Mouse (Mus musculus) embryonic facial prominence, embryonic 15.5 days (tissue): Measurements from ENCODE around the gene Ldhal6b. TPM values are rescaled to one million over a fixed set of nuclear protein-coding genes. Genes with fewer than 3 reads are reported as not detected.

Experiments used
- ATAC-seq: fragments of 200-750 bp; cut with Nextera tagmentation; 2 replicates; pipeline ENCODE4 v1.8.0; 2017; ENCODE audit warnings: low read depth, moderate TSS enrichment; ENCODE audit not compliant: insufficient number of reproducible peaks, low FRiP score, low TSS enrichment
- H3K27ac ChIP-seq: fragments of 300-500 bp; sonication (generic); replicated peaks from 2 replicates; pipeline ENCODE4 v1.5.1; 2015; ENCODE audit warnings: mild to moderate bottlenecking, inconsistent platforms
- H3K27me3 ChIP-seq: fragments of 300-500 bp; sonication (generic); 2 replicates; pipeline ENCODE4 v1.6.1; 2015; ENCODE audit warnings: inconsistent platforms
- H3K36me3 ChIP-seq: fragments of 300-500 bp; sonication (generic); 2 replicates; pipeline ENCODE4 v1.6.1; 2015; ENCODE audit warnings: mild to moderate bottlenecking, inconsistent platforms
- H3K4me1 ChIP-seq: fragments of 300-500 bp; sonication (generic); 2 replicates; pipeline ENCODE4 v1.6.1; 2015; ENCODE audit warnings: inconsistent platforms
- H3K4me2 ChIP-seq: fragments of 300-500 bp; sonication (generic); replicated peaks from 2 replicates; pipeline ENCODE4 v1.6.1; 2015; ENCODE audit warnings: mild to moderate bottlenecking, inconsistent platforms
- H3K4me3 ChIP-seq: fragments of 300-500 bp; sonication (generic); replicated peaks from 2 replicates; pipeline ENCODE4 v1.5.1; 2015; ENCODE audit warnings: mild to moderate bottlenecking, inconsistent platforms
- H3K9ac ChIP-seq: fragments of 300-500 bp; sonication (generic); 2 replicates; pipeline ENCODE4 v1.6.1; 2015; ENCODE audit warnings: inconsistent platforms
- H3K9me3 ChIP-seq: fragments of 300-500 bp; sonication (generic); replicated peaks from 2 replicates; pipeline ENCODE4 v1.6.1; 2016; ENCODE audit warnings: inconsistent platforms
- WGBS: fragments of 180-500 bp; shearing (Covaris S2); methylation state at CpG from one replicate; pipeline ENCODE4 v1.1.7; 2015; 5-methylcytosine and 5-hydroxymethylcytosine counted together
- polyA plus RNA-seq: library from polyadenylated mRNA; unstranded; fragments of >200 nt; fragmentation: Nextera tagmentation; extraction: Ambion mirVana; gene quantifications from 2 replicates; pipeline ENCODE4 v1.2.1, GENCODE M21; 2015

Ldhal6b gene
- polyA plus RNA-seq, 1 experiment from 2014 or later: not detected

GRCm38 (mm10) chr17:5429090-5429771 lies 10.7 kb upstream of the Ldhal6b start:
- Histone ChIP-seq H3K27ac (no peak overlapping the region), H3K9me3 (no peaks in the 10 kb centered on the region), H3K36me3 (peaks cover 30% of the 10 kb centered on the region), H3K4me1 (no peaks in the 10 kb centered on the region), H3K27me3 (no peaks in the 10 kb centered on the region), H3K4me3 (no peak overlapping the region), H3K9ac (no peak overlapping the region), H3K4me2 (no peak overlapping the region)
- WGBS: 58% methylated on average over 10 of the region's 10 CpGs
- ATAC-seq: peak; percentile 15; the same call in 1 of the 2 replicates

DNA sequence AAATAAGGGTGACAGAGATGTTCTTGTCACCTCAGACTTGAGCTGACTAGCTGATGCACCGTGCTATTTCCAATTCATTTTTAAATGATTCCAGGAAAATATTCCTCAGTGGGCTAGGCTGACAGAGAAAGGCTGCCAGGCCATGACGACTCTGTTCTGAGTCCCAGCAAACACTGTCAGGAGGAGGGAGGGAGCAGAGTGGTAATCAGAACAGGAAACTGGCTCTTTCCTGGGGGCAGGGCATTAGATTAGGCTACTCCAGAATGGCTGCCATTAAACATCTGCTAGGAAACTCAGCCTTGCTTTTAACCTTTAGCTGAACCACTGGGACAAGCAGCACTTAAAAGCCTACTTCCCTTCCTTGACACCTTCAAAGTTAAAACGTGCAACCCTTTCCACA lies 6.6 kb upstream of the Ldhal6b start:
- Histone ChIP-seq H3K9me3 (no peaks in the 10 kb centered on the region), H3K9ac (no peak overlapping the region), H3K4me1 (no peaks in the 10 kb centered on the region), H3K36me3 (peaks cover 5% of the 10 kb centered on the region; the same call in 1 of the 2 replicates), H3K27ac (no peak overlapping the region), H3K4me2 (no peak overlapping the region), H3K27me3 (no peaks in the 10 kb centered on the region), H3K4me3 (no peak overlapping the region)
- ATAC-seq: no peak
- 39% methylated on average over 3 of the region's 3 CpGs for WGBS

GRCm38 (mm10) chr17:5424156-5424555 lies 5.6 kb upstream of the Ldhal6b start:
- WGBS: 84% methylated on average over 8 of the region's 8 CpGs

GRCm38 (mm10) chr17:5421835-5422234 lies 3.3 kb upstream of the Ldhal6b start:
- WGBS: 39% methylated on average over 4 of the region's 4 CpGs
- H3K27ac ChIP-seq: no peak overlapping the region
- peaks cover 20% of the 10 kb centered on the region for H3K36me3 ChIP-seq
- no peak overlapping the region for H3K9ac ChIP-seq
- H3K4me2 ChIP-seq: no peak overlapping the region
- no peaks in the 10 kb centered on the region for H3K9me3 ChIP-seq
- no peaks in the 10 kb centered on the region for H3K4me1 ChIP-seq
- ATAC-seq: no peak
- no peak overlapping the region for H3K4me3 ChIP-seq
- H3K27me3 ChIP-seq: no peaks in the 10 kb centered on the region

More at GRCm38 (mm10) chr17:5424156-5424555, 5.6 kb upstream of the Ldhal6b start:
- Histone ChIP-seq H3K4me3 (no peak overlapping the region), H3K4me1 (no peaks in the 10 kb centered on the region), H3K27ac (no peak overlapping the region), H3K36me3 (peaks cover 5% of the 10 kb centered on the region; the same call in 1 of the 2 replicates), H3K9ac (no peak overlapping the region), H3K4me2 (no peak overlapping the region), H3K27me3 (no peaks in the 10 kb centered on the region), H3K9me3 (no peaks in the 10 kb centered on the region)
- no peak for ATAC-seq

- WGBS: 77% methylated on average over 6 of the region's 6 CpGs
- no peaks in the 10 kb centered on the region for H3K4me1 ChIP-seq
- H3K36me3 ChIP-seq: peaks cover 20% of the 10 kb centered on the region
Observed at GRCm38 (mm10) chr17:5419771-5420518, 1.4 kb upstream of the Ldhal6b start.

GRCm38 (mm10) chr17:5419056-5419455 lies 489 bp upstream of the Ldhal6b start:
- no peak overlapping the region for H3K4me3 ChIP-seq
- H3K9me3 ChIP-seq: no peaks in the 10 kb centered on the region
- H3K36me3 ChIP-seq: peaks cover 20% of the 10 kb centered on the region
- no peaks in the 10 kb centered on the region for H3K4me1 ChIP-seq
- H3K4me2 ChIP-seq: no peak overlapping the region
- no peak for ATAC-seq
- no peak overlapping the region for H3K9ac ChIP-seq
- 87% methylated on average over 9 of the region's 9 CpGs for WGBS
- no peak overlapping the region for H3K27ac ChIP-seq
- no peaks in the 10 kb centered on the region for H3K27me3 ChIP-seq

More at GRCm38 (mm10) chr17:5419771-5420518, 1.4 kb upstream of the Ldhal6b start:
- Histone ChIP-seq H3K4me2 (no peak overlapping the region), H3K27ac (no peak overlapping the region), H3K27me3 (no peaks in the 10 kb centered on the region), H3K9ac (no peak overlapping the region), H3K9me3 (no peaks in the 10 kb centered on the region), H3K4me3 (no peak overlapping the region)
- no peak for ATAC-seq

DNA sequence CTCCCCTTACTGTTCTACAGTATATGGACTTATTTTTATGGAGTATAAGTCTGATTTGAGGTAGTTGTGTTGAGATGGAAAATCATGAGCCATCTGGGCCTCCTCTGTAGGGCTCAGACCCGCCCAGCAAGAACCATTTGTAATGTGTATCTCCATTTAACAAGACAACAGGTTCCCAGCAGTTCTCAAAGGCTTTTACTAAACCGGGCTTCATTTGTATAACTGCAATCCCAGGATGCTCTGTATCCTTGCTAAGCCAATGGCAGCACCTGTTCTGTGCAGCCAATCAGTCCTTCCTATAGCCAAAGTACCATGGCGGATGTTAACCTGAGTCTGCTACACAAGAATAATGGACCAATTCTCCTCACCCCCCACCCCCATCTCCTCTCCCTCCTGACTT lies 2.0 kb downstream of the Ldhal6b start:
- WGBS: 91% methylated on average over 3 of the region's 3 CpGs
- H3K4me2 ChIP-seq: no peak overlapping the region
- H3K9me3 ChIP-seq: no peaks in the 10 kb centered on the region
- H3K36me3 ChIP-seq: peaks cover 21% of the 10 kb centered on the region
- no peaks in the 10 kb centered on the region for H3K27me3 ChIP-seq
- H3K4me3 ChIP-seq: no peak overlapping the region
- H3K9ac ChIP-seq: no peak overlapping the region
- no peak for ATAC-seq
- H3K4me1 ChIP-seq: 0 out of 2 replicates have a peak, but pooled peaks cover 4% of the 10 kb centered on the region
- H3K27ac ChIP-seq: no peak overlapping the region

DNA sequence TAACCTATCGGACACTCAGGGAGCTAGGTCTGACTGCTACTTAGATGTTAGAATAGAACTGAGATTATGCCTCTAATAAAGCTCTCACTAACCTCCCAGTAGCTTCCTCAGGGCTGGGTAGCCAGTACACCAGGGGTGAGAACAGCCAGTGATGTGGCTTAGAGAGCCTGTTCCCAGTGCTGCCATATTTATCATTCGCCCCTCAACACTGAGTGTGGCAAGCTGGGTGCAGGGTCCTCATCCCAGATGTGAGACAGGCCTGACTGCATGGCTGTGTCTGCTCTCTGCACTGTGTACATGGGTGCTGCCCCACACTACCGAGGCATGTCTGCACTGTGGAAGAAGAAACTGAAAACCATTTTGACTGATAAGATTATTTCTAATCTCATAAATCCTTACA lies 4.5 kb downstream of the Ldhal6b start:
- peaks cover 30% of the 10 kb centered on the region for H3K36me3 ChIP-seq
- 88% methylated on average over 3 of the region's 3 CpGs for WGBS
- no peak overlapping the region for H3K4me2 ChIP-seq

DNA sequence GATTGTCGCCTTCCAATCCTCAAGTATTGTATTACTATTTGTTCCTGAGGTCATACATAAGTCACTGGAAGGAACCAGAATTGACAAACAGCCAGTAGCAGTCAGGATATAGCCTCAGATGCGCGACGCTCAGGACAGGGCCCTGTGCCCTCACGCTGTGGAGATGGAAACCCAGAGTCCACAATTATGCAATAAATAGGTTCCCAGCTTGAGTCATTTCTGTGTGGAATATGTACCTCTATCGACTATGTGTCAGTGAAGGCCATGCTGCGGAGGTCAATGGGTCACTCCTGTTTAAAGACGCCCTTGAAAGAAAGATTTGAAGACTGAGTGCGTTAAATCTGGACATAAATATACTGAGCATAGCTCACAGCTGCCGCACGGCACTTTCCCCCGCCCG lies 5.2 kb downstream of the Ldhal6b start:
- WGBS: 94% methylated on average over 13 of the region's 13 CpGs
- Histone ChIP-seq H3K27me3 (no peaks in the 10 kb centered on the region), H3K4me3 (no peak overlapping the region), H3K36me3 (peaks cover 26% of the 10 kb centered on the region), H3K9ac (no peak overlapping the region), H3K4me1 (0 out of 2 replicates have a peak, but pooled peaks cover 4% of the 10 kb centered on the region), H3K4me2 (no peak overlapping the region), H3K27ac (no peak overlapping the region), H3K9me3 (no peaks in the 10 kb centered on the region)
- ATAC-seq: no peak

More for the DNA sequence above, 4.5 kb downstream of the Ldhal6b start:
- no peaks in the 10 kb centered on the region for H3K27me3 ChIP-seq
- no peak overlapping the region for H3K4me3 ChIP-seq
- H3K27ac ChIP-seq: no peak overlapping the region
- H3K9ac ChIP-seq: no peak overlapping the region
- ATAC-seq: no peak
- H3K4me1 ChIP-seq: 0 out of 2 replicates have a peak, but pooled peaks cover 4% of the 10 kb centered on the region
- no peaks in the 10 kb centered on the region for H3K9me3 ChIP-seq

DNA sequence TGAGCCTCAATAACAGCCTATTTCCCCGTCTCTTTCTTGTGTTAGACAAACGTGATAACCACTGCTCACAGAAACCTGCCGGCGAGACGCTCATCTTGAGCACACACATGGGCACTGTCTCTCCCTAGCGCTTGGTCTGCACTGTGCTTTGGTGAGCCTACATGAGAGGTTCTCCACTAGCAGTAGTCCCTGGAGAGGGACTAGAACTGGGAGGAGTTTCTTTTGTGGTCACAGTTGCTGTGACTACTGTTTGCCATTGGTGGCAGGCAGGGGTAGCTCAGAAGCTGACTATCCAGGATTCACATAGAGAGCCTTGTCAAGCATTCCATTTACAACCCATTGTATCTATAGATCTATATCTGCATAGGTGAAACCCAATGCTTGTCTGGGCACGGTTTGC lies 5.8 kb downstream of the Ldhal6b start:
- Histone ChIP-seq H3K36me3 (peaks cover 20% of the 10 kb centered on the region), H3K4me1 (0 out of 2 replicates have a peak, but pooled peaks cover 4% of the 10 kb centered on the region), H3K27ac (no peak overlapping the region), H3K9me3 (no peaks in the 10 kb centered on the region), H3K9ac (no peak overlapping the region), H3K27me3 (no peaks in the 10 kb centered on the region), H3K4me3 (no peak overlapping the region), H3K4me2 (no peak overlapping the region)
- ATAC-seq: no peak
- WGBS: 83% methylated on average over 7 of the region's 7 CpGs

DNA sequence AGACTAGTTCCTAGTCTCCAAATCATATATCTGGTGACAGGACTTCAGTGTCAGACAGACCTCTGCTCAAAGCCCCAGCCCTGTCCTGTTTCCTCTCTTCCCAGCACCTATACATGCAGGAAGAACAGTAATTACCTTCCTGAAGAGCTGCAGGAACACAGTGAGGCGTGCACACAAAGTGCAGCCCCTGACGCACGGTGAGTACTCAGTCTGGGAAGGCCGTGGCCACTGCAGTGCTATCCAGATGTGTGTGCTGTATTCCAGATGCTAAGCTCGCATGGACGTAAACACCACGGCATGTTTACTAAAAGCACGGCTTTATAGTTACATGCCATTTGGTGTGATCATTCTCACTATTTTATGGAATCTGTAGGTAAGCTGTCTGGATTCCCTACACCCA lies 6.3 kb downstream of the Ldhal6b start:
- Histone ChIP-seq H3K27me3 (0 out of 2 replicates have a peak, but pooled peaks cover 2% of the 10 kb centered on the region), H3K9ac (no peak overlapping the region), H3K36me3 (peaks cover 16% of the 10 kb centered on the region), H3K4me2 (no peak overlapping the region), H3K4me1 (0 out of 2 replicates have a peak, but pooled peaks cover 4% of the 10 kb centered on the region), H3K4me3 (no peak overlapping the region), H3K9me3 (no peaks in the 10 kb centered on the region), H3K27ac (no peak overlapping the region)
- ATAC-seq: no peak
- WGBS: 76% methylated on average over 8 of the region's 8 CpGs
